Comparison of ENCODE assay signal across 7 mouse cellular contexts in genomic region chr2:30660613-30660991, GRCm38 (mm10).
DNase-seq lines count a peak whose midpoint lies in the region; ATAC-seq lines count a peak whose summit lies in the region.

No protein-coding gene starts in this region.

- H3K36me3 ChIP-seq in midbrain, embryonic 14.5 days (ENCODE audit: control insufficient read depth, insufficient read depth, low read length): no peaks in the 10 kb centered on the region

- H3K27ac ChIP-seq in midbrain, embryonic 14.5 days (replicated peaks; ENCODE audit: low read depth, low read length): peak overlapping the region; percentile 100

- intact Hi-C loops in left cerebral cortex, postnatal 4 days (cut with DNase I): no loop called here

- peak; percentile 89 for DNase-seq in left cerebral cortex, postnatal 4 days
- no peak for DNase-seq in left cerebral cortex, adult 8-10 months (ENCODE audit: low spot score in 2 of 2)
- peak; percentile 85 for DNase-seq in embryo, embryonic 11 days
- DNase-seq in gonadal fat pad, adult 2 months (ENCODE audit: low read depth): peak; percentile 8
- peak; percentile 78 for DNase-seq in midbrain, embryonic 14.5 days
- no peak for DNase-seq in frontal cortex, postnatal 25 days (ENCODE audit: low spot score in 2 of 2)
- DNase-seq in left cerebral cortex, adult 18-20 months (ENCODE audit: low spot score in 2 of 2): no peak

- no peak overlapping the region for H3K4me3 ChIP-seq in midbrain, embryonic 14.5 days (replicated peaks; ENCODE audit: low read depth, low read length)

- H3K27me3 ChIP-seq in midbrain, embryonic 14.5 days (ENCODE audit: control insufficient read depth, insufficient read depth, low read length): no peaks in the 10 kb centered on the region

- WGBS in midbrain, embryonic 14.5 days: 4% methylated on average over 10 of the region's 10 CpGs

- no peaks in the 10 kb centered on the region for H3K9me3 ChIP-seq in midbrain, embryonic 14.5 days (ENCODE audit: control insufficient read depth, low read length)

- H3K4me1 ChIP-seq in midbrain, embryonic 14.5 days (ENCODE audit: control insufficient read depth, insufficient read depth, low read length): peaks cover 62% of the 10 kb centered on the region

- 0 out of 2 replicates have a peak overlapping the region, but pooled peaks have one; percentile 7 for H3K4me2 ChIP-seq in midbrain, embryonic 14.5 days (ENCODE audit: low read length)

- no peak for ATAC-seq in midbrain, embryonic 14.5 days (ENCODE audit: low FRiP score, low TSS enrichment)

- H3K9ac ChIP-seq in midbrain, embryonic 14.5 days (replicated peaks; ENCODE audit: low read length): peak overlapping the region; percentile 51; the same call in 1 of the 2 replicates

Comparison
In these comparisons a context has a peak if more than half of its experiments do, and no peak if none do; other contexts are left out.
1. DNase-seq: peak in left cerebral cortex, postnatal 4 days (single experiment), embryo, embryonic 11 days (single experiment), gonadal fat pad, adult 2 months (single experiment) and midbrain, embryonic 14.5 days (single experiment); none in left cerebral cortex, adult 8-10 months (0 of 2), frontal cortex, postnatal 25 days (0 of 2) and left cerebral cortex, adult 18-20 months (0 of 2).